Mouse (Mus musculus) monocyte, adult 59 days (primary cell): ENCODE measurements around the gene Gm6793. TPM values are rescaled to one million over a fixed set of nuclear protein-coding genes. Genes with fewer than 3 reads are reported as not detected.

Experiments used
- total RNA-seq, 2 experiments: library from RNA; stranded (reverse); gene quantifications; one replicate each; pipeline ENCODE4 v1.2.4; 2023

The Gm6793 gene
- total RNA-seq, result not detected

GRCm38 (mm10) chr8:112014936-112015335 lies at the start of gene Gm6793:
Gm6793 (minus strand) TSS chr8:112015036.

GRCm38 (mm10) chr8:112010997-112011815 lies 3.6 kb downstream of the Gm6793 start, which contains the start of the genes Kars and Terf2ip:
Kars (minus strand) TSS chr8:112011323.
Terf2ip (plus strand) TSS chr8:112011398.

DNA sequence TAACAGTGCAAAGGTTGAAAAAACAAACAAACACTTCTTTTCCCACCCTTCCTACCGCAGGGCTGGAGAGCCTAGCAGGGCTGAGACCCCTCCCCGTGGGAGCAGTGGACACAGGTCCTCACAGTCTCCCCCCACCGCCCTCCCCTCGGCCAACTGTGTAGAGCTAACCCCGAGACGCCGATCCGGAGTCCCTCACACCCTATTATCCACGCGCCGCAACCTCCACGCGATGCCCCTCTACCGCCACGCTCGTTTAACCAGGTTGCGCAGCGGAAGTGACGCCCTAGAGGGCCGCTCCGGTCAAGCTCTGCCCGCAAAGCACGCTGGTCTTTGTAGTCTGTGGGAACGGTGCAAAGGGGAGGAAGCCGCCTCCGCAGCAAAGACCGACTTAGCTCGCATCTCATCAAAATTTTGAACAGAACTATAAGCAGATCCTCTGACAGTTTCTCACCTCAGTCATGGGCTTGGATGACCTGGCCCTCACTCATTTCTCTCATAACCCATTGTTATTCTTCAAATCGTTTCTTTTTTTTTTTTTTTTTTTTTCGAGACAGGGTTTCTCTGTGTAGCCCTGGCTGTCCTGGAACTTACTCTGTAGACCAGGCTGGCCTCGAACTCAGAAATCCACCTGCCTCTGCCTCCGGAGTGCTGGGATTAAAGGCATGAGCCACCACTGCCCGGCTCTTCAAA lies 22.7 kb downstream of the Gm6793 start, which contains the start of gene Adat1:
Adat1 (minus strand) TSS at position 290 of the 690 bp plus-strand sequence.

Other genes starting within 250 kb of the Gm6793 start
- gene Cfdp1, start 160.7 kb downstream of the Gm6793 start, total RNA-seq, result 10 to 100 TPM; 37.8 to 40.4 TPM
- gene Tmem170, start 138.3 kb downstream of the Gm6793 start, total RNA-seq, result 1 to 10 TPM; 1.1 TPM
- not detected for gene Chst5, start 104.6 kb downstream of the Gm6793 start, total RNA-seq
- under 1 TPM; 0.52 to 0.92 TPM for gene Tmem231, start 81.2 kb downstream of the Gm6793 start, total RNA-seq
- 10 to 100 TPM; 60.1 to 65.2 TPM for gene Gabarapl2, start 74.3 kb downstream of the Gm6793 start, total RNA-seq
- gene Adat1, start 22.7 kb downstream of the Gm6793 start, total RNA-seq, result 1 to 10 TPM; 2.2 to 2.5 TPM
- 10 to 100 TPM; 54.2 to 58.3 TPM for gene Kars, start 3.7 kb downstream of the Gm6793 start, total RNA-seq
- gene Terf2ip, start 3.6 kb downstream of the Gm6793 start, total RNA-seq, result 1 to 10 TPM; 7.7 to 8.6 TPM